Mouse (Mus musculus) embryonic fibroblast, embryonic 13.5 days (primary cell): ENCODE data around the gene Gmcl1.

Experiments
- CTCF ChIP-seq: IDR thresholded peaks from 2 replicates; pipeline ENCODE4 v1.5.1; 2011; ENCODE audit warnings: mild to moderate bottlenecking, control low read depth, low read length, moderate library complexity, borderline replicate concordance; ENCODE audit not compliant: insufficient read depth
- POLR2A ChIP-seq: IDR thresholded peaks from 2 replicates; pipeline ENCODE4 v1.6.1; 2011; ENCODE audit warnings: low read depth, mild to moderate bottlenecking, control low read depth, low read length, moderate library complexity

GRCm38 (mm10) chr6:86781361-86781957 lies 48.3 kb upstream of the Gmcl1 start:
- TF ChIP-seq CTCF (no peak), POLR2A (no peak)
